Mouse (Mus musculus): Measurements from ENCODE around the gene Srrm4. TPM values are rescaled to one million over a fixed set of nuclear protein-coding genes. Genes with fewer than 3 reads are reported as not detected.

The Srrm4 gene
- total and polyA plus RNA-seq, 3 experiments = not detected

GRCm38 (mm10) chr5:116563713-116564112 lies 27.9 kb downstream of the Srrm4 start:
- TF ChIP-seq MYB (IDR thresholded peaks at IDR 0.05; ENCODE audit: low read depth, low read length) = no peak
- no peak for TF ChIP-seq TAL1 (IDR thresholded peaks at IDR 0.05; ENCODE audit: low read length)
- no peak for TF ChIP-seq GATA1 (IDR thresholded peaks at IDR 0.05; ENCODE audit: low read depth, low read length)
- no peak for TF ChIP-seq MEF2A (IDR thresholded peaks at IDR 0.05; ENCODE audit: extremely low read depth, insufficient replicate concordance, low read depth, low read length, poor library complexity, severe bottlenecking)
- no peak for TF ChIP-seq EP300 (IDR thresholded peaks at IDR 0.05; ENCODE audit: low read depth in 1 of 2, low read length in 2 of 2)
- TF ChIP-seq ZMIZ1 (IDR thresholded peaks at IDR 0.05; ENCODE audit: low read depth, low read length) = no peak
- no peak for TF ChIP-seq NRF1 (IDR thresholded peaks at IDR 0.05; ENCODE audit: insufficient read depth, low read depth, low read length, poor library complexity, severe bottlenecking)
- TF ChIP-seq RCOR1 (IDR thresholded peaks at IDR 0.05; ENCODE audit: low read depth, low read length) = no peak
- TF ChIP-seq POLR2AphosphoS5 (IDR thresholded peaks at IDR 0.05; ENCODE audit: borderline replicate concordance, low read depth, low read length) = no peak
- no peak for DNase-seq (ENCODE audit: low read depth, low spot score)

GRCm38 (mm10) chr5:116559091-116559490 lies 32.5 kb downstream of the Srrm4 start:
- H3K4me1 ChIP-seq (ENCODE audit: control insufficient read depth in 1 of 2, insufficient read depth in 2 of 2, low read length in 2 of 2) = no peaks in the 10 kb centered on the region
- H3K27ac ChIP-seq (ENCODE audit: control insufficient read depth, low read depth, low read length) = no peak overlapping the region
- H3K9ac ChIP-seq (ENCODE audit: control insufficient read depth, low read depth, low read length, poor library complexity, severe bottlenecking) = no peak overlapping the region
- TF ChIP-seq ZKSCAN1 (IDR thresholded peaks at IDR 0.05; ENCODE audit: low read depth, low read length) (no peak), HCFC1 (IDR thresholded peaks at IDR 0.05; ENCODE audit: low read depth, low read length) (no peak), TAL1 (IDR thresholded peaks at IDR 0.05; ENCODE audit: low read length) (no peak), MAX (IDR thresholded peaks at IDR 0.05; ENCODE audit: low read length) (no peak), TBP (IDR thresholded peaks at IDR 0.05; ENCODE audit: low read depth, low read length) (no peak), MEF2A (IDR thresholded peaks at IDR 0.05; ENCODE audit: extremely low read depth, insufficient replicate concordance, low read depth, low read length, poor library complexity, severe bottlenecking) (no peak), JUND (IDR thresholded peaks at IDR 0.05; ENCODE audit: low read depth, low read length) (no peak), NELFE (IDR thresholded peaks at IDR 0.05; ENCODE audit: low read depth, low read length) (no peak), RCOR1 (IDR thresholded peaks at IDR 0.05; ENCODE audit: low read depth, low read length) (no peak), MAZ (IDR thresholded peaks at IDR 0.05; ENCODE audit: low read depth, low read length) (no peak), UBTF (IDR thresholded peaks at IDR 0.05; ENCODE audit: borderline replicate concordance, insufficient read depth, low read depth, low read length) (no peak), POLR2A (IDR thresholded peaks at IDR 0.05; ENCODE audit: control insufficient read depth in 1 of 2, insufficient read depth in 1 of 2, low read depth in 1 of 2, low read length in 2 of 2, poor library complexity in 1 of 2) (no peak)
- no peaks in the 10 kb centered on the region for H3K9me3 ChIP-seq (replicated peaks; ENCODE audit: insufficient read depth, low read length)
- H3K27me3 ChIP-seq (ENCODE audit: control insufficient read depth in 1 of 2, insufficient read depth in 2 of 2, low read length in 2 of 2) = no peaks in the 10 kb centered on the region
- no peaks in the 10 kb centered on the region for H3K36me3 ChIP-seq (ENCODE audit: control insufficient read depth in 1 of 2, insufficient read depth in 2 of 2, low read length in 2 of 2)
- no peaks in the 10 kb centered on the region for H3K79me2 ChIP-seq (ENCODE audit: control insufficient read depth, insufficient read depth, low read length, poor library complexity)
- H3K4me3 ChIP-seq (ENCODE audit: control insufficient read depth in 1 of 2, insufficient read depth in 1 of 2, low read depth in 2 of 2, low read length in 2 of 2) = no peak overlapping the region
- DNase-seq (ENCODE audit: low read depth, low spot score) = no peak

More at GRCm38 (mm10) chr5:116563713-116564112, 27.9 kb downstream of the Srrm4 start:
- H3K36me3 ChIP-seq (ENCODE audit: control insufficient read depth in 1 of 2, insufficient read depth in 2 of 2, low read length in 2 of 2) = no peaks in the 10 kb centered on the region
- no peaks in the 10 kb centered on the region for H3K27me3 ChIP-seq (ENCODE audit: control insufficient read depth in 1 of 2, insufficient read depth in 2 of 2, low read length in 2 of 2)
- no peak overlapping the region for H3K9ac ChIP-seq (ENCODE audit: control insufficient read depth, low read depth, low read length, poor library complexity, severe bottlenecking)
- H3K79me2 ChIP-seq (ENCODE audit: control insufficient read depth, insufficient read depth, low read length, poor library complexity) = no peaks in the 10 kb centered on the region
- H3K4me3 ChIP-seq (ENCODE audit: control insufficient read depth in 1 of 2, insufficient read depth in 1 of 2, low read depth in 2 of 2, low read length in 2 of 2) = no peak overlapping the region
- H3K4me1 ChIP-seq (ENCODE audit: control insufficient read depth in 1 of 2, insufficient read depth in 2 of 2, low read length in 2 of 2) = no peaks in the 10 kb centered on the region
- no peaks in the 10 kb centered on the region for H3K9me3 ChIP-seq (replicated peaks; ENCODE audit: insufficient read depth, low read length)
- no peak overlapping the region for H3K27ac ChIP-seq (ENCODE audit: control insufficient read depth, low read depth, low read length)

Data from MEL (cell line).